Mouse (Mus musculus): Measurements from ENCODE around the gene Plekha1. TPM values are rescaled to one million over a fixed set of nuclear protein-coding genes. Genes with fewer than 3 reads are reported as not detected.

Plekha1 gene
- polyA plus RNA-seq, 1 experiment from 2014 or later = 57.2 TPM

GRCm38 (mm10) chr7:130831586-130831985 is 34.0 kb upstream of the Plekha1 start:
- Histone ChIP-seq H3K4me2 (ENCODE audit: low read depth, low read length) (no peak overlapping the region), H3K4me1 (ENCODE audit: control insufficient read depth, insufficient read depth, low read length) (peaks cover 15% of the 10 kb centered on the region), H3K9me3 (replicated peaks; ENCODE audit: control insufficient read depth, low read length) (no peaks in the 10 kb centered on the region), H3K27ac (ENCODE audit: low read length) (no peak overlapping the region), H3K36me3 (ENCODE audit: control insufficient read depth, insufficient read depth, low read length) (no peaks in the 10 kb centered on the region), H3K9ac (ENCODE audit: low read length) (no peak overlapping the region), H3K27me3 (ENCODE audit: control insufficient read depth, insufficient read depth, low read length) (no peaks in the 10 kb centered on the region), H3K4me3 (replicated peaks; ENCODE audit: low read length) (no peak overlapping the region)
- ATAC-seq (ENCODE audit: insufficient read depth, low FRiP score) = no peak
- 93% methylated on average over 5 of the region's 5 CpGs for WGBS

DNA sequence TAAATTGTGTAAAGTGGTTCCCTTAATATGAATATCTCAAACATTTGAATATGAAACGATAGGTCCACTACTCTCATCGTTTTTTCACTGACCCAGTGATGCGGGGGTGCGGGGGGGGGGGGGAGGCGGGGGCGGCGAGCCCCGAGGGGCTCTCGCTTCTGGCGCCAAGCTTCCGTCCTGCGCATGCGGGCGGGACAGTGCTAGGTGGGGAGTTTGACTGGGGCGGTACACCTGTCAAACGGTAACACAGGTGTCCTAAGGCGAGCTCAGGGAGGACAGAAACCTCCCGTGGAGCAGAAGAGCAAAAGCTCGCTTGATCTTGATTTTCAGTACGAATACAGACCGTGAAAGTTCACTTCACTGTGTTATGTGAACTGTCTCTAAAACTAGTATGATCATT is 31.3 kb upstream of the Plekha1 start:
- Histone ChIP-seq H3K9me3 (replicated peaks; ENCODE audit: control insufficient read depth, low read length) (no peaks in the 10 kb centered on the region), H3K27ac (ENCODE audit: low read length) (peak overlapping the region; percentile 83), H3K4me3 (replicated peaks; ENCODE audit: low read length) (no peak overlapping the region), H3K27me3 (ENCODE audit: control insufficient read depth, insufficient read depth, low read length) (no peaks in the 10 kb centered on the region), H3K4me1 (ENCODE audit: control insufficient read depth, insufficient read depth, low read length) (peaks cover 22% of the 10 kb centered on the region), H3K4me2 (ENCODE audit: low read depth, low read length) (peak overlapping the region; percentile 3; the same call in 1 of the 2 replicates), H3K9ac (ENCODE audit: low read length) (no peak overlapping the region), H3K36me3 (ENCODE audit: control insufficient read depth, insufficient read depth, low read length) (no peaks in the 10 kb centered on the region)
- ATAC-seq (ENCODE audit: insufficient read depth, low FRiP score) = peak; percentile 93
- 26% methylated on average over 21 of the region's 21 CpGs for WGBS

- peak; percentile 73 for ATAC-seq (ENCODE audit: insufficient read depth, low FRiP score)
- Histone ChIP-seq H3K27me3 (ENCODE audit: control insufficient read depth, insufficient read depth, low read length) (no peaks in the 10 kb centered on the region), H3K4me2 (ENCODE audit: low read depth, low read length) (peak overlapping the region; percentile 17; the same call in 1 of the 2 replicates), H3K9ac (ENCODE audit: low read length) (0 out of 2 replicates have a peak overlapping the region, but pooled peaks have one; percentile 6), H3K27ac (ENCODE audit: low read length) (peak overlapping the region; percentile 83), H3K36me3 (ENCODE audit: control insufficient read depth, insufficient read depth, low read length) (no peaks in the 10 kb centered on the region), H3K9me3 (replicated peaks; ENCODE audit: control insufficient read depth, low read length) (no peaks in the 10 kb centered on the region), H3K4me3 (replicated peaks; ENCODE audit: low read length) (no peak overlapping the region), H3K4me1 (ENCODE audit: control insufficient read depth, insufficient read depth, low read length) (peaks cover 22% of the 10 kb centered on the region)
- WGBS = 12% methylated on average over 18 of the region's 18 CpGs
Measured at GRCm38 (mm10) chr7:130834958-130835861, 30.3 kb upstream of the Plekha1 start.

- H3K36me3 ChIP-seq (ENCODE audit: control insufficient read depth, insufficient read depth, low read length) = no peaks in the 10 kb centered on the region
- 76% methylated on average over 9 of the region's 9 CpGs for WGBS
- H3K9ac ChIP-seq (ENCODE audit: low read length) = no peak overlapping the region
- H3K27ac ChIP-seq (ENCODE audit: low read length) = no peak overlapping the region
- no peaks in the 10 kb centered on the region for H3K9me3 ChIP-seq (replicated peaks; ENCODE audit: control insufficient read depth, low read length)
- H3K4me3 ChIP-seq (replicated peaks; ENCODE audit: low read length) = no peak overlapping the region
- no peak for ATAC-seq (ENCODE audit: insufficient read depth, low FRiP score)
- H3K27me3 ChIP-seq (ENCODE audit: control insufficient read depth, insufficient read depth, low read length) = no peaks in the 10 kb centered on the region
- H3K4me1 ChIP-seq (ENCODE audit: control insufficient read depth, insufficient read depth, low read length) = peaks cover 22% of the 10 kb centered on the region
- no peak overlapping the region for H3K4me2 ChIP-seq (ENCODE audit: low read depth, low read length)
Measured at GRCm38 (mm10) chr7:130836066-130836465, 29.5 kb upstream of the Plekha1 start.

- WGBS = 53% methylated on average over 12 of the region's 12 CpGs
- Histone ChIP-seq H3K9me3 (replicated peaks; ENCODE audit: control insufficient read depth, low read length) (no peaks in the 10 kb centered on the region), H3K4me2 (ENCODE audit: low read depth, low read length) (no peak overlapping the region), H3K27me3 (ENCODE audit: control insufficient read depth, insufficient read depth, low read length) (no peaks in the 10 kb centered on the region), H3K9ac (ENCODE audit: low read length) (0 out of 2 replicates have a peak overlapping the region, but pooled peaks have one; percentile 3), H3K4me3 (replicated peaks; ENCODE audit: low read length) (no peak overlapping the region), H3K4me1 (ENCODE audit: control insufficient read depth, insufficient read depth, low read length) (peaks cover 22% of the 10 kb centered on the region), H3K36me3 (ENCODE audit: control insufficient read depth, insufficient read depth, low read length) (no peaks in the 10 kb centered on the region), H3K27ac (ENCODE audit: low read length) (no peak overlapping the region)
- no peak for ATAC-seq (ENCODE audit: insufficient read depth, low FRiP score)
Measured at GRCm38 (mm10) chr7:130837941-130838657, 27.5 kb upstream of the Plekha1 start.

DNA sequence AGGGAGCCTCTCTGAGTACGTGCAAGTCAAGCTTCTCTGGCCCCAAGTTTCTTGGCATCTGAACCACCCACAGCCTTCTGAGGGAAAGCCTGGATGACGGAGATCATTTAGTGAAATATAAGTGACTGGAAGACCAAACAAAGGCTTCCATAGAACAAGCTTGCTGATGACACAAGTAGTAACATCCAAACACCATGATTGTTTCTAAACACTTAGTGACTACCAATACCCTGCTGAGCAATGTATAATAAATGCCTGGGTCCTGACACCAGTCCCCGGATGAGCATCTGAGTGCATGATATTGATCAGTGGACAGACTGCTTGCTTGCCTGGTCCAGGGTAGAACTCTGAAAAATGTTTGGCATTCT is 26.9 kb upstream of the Plekha1 start:
- peaks cover 22% of the 10 kb centered on the region for H3K4me1 ChIP-seq (ENCODE audit: control insufficient read depth, insufficient read depth, low read length)
- no peak overlapping the region for H3K4me3 ChIP-seq (replicated peaks; ENCODE audit: low read length)
- H3K9me3 ChIP-seq (replicated peaks; ENCODE audit: control insufficient read depth, low read length) = no peaks in the 10 kb centered on the region
- no peak overlapping the region for H3K4me2 ChIP-seq (ENCODE audit: low read depth, low read length)
- H3K27me3 ChIP-seq (ENCODE audit: control insufficient read depth, insufficient read depth, low read length) = no peaks in the 10 kb centered on the region
- no peaks in the 10 kb centered on the region for H3K36me3 ChIP-seq (ENCODE audit: control insufficient read depth, insufficient read depth, low read length)
- WGBS = 69% methylated on average over 3 of the region's 3 CpGs
- ATAC-seq (ENCODE audit: insufficient read depth, low FRiP score) = no peak
- no peak overlapping the region for H3K27ac ChIP-seq (ENCODE audit: low read length)
- H3K9ac ChIP-seq (ENCODE audit: low read length) = no peak overlapping the region

DNA sequence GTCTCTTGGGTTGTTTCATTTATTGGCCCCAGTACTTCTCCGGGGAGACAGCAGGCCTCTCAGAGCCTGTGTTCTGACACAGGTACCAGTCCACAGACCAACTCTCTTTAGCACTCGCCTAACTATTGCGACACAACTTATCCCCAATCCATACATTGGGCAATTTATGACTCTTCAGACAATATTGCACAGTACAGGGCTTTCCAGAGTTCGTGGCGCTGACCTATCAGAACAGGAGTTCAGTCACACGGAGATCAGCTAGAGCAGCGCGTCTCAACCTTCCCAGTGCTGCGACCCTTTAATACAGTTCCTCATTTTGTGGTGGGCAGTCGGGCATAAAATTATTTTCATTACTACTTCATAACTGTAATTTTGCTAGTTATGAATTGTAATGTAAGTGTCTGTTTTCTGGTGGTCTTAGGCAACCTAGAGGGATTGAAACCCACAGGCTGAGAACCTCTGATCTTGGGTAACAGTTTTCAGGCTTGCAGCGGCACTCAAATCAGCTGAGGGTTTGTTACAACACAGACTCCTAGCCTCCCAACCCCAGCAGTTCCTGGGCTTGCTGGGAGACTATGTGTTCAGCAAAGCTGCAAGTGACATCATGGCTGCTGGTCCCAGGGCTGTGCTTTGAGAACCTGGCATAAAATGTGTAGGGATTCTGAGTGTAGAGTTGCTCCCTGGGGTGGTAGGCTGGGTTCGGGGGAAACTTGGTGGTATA is 26.0 kb upstream of the Plekha1 start:
- Histone ChIP-seq H3K27ac (ENCODE audit: low read length) (no peak overlapping the region), H3K9me3 (replicated peaks; ENCODE audit: control insufficient read depth, low read length) (no peaks in the 10 kb centered on the region), H3K4me2 (ENCODE audit: low read depth, low read length) (no peak overlapping the region), H3K9ac (ENCODE audit: low read length) (no peak overlapping the region), H3K27me3 (ENCODE audit: control insufficient read depth, insufficient read depth, low read length) (no peaks in the 10 kb centered on the region), H3K4me1 (ENCODE audit: control insufficient read depth, insufficient read depth, low read length) (peaks cover 19% of the 10 kb centered on the region), H3K36me3 (ENCODE audit: control insufficient read depth, insufficient read depth, low read length) (no peaks in the 10 kb centered on the region), H3K4me3 (replicated peaks; ENCODE audit: low read length) (no peak overlapping the region)
- no peak for ATAC-seq (ENCODE audit: insufficient read depth, low FRiP score)
- WGBS = 83% methylated on average over 12 of the region's 12 CpGs

DNA sequence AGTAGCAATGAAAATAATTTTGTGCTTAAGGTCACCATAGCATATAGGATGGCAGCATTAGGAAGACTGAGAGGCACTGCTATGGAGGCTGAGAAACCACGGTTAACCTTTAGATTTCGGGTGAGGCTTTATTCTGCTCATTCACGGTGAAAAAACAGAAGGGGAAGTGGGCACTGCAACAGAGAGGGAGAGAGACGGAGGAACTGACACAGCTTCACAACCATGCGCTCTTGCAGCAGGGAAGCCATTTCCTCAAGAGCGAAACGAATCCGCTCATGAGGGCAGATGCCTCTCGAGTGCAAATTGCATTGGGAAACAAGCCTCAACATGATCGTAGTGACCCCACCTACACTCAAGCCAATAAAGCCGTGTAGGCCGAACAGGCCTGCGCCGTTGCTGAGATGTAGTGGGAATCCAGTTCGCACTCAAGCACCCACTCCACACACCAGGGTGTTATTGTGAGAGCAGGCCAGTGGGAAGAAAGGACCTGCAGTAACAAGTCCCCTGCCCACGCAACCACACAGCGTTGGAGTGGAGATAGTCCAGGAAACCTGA is 18.3 kb upstream of the Plekha1 start:
- Histone ChIP-seq H3K36me3 (ENCODE audit: control insufficient read depth, insufficient read depth, low read length) (no peaks in the 10 kb centered on the region), H3K4me3 (replicated peaks; ENCODE audit: low read length) (no peak overlapping the region), H3K27ac (ENCODE audit: low read length) (no peak overlapping the region), H3K4me2 (ENCODE audit: low read depth, low read length) (no peak overlapping the region), H3K27me3 (ENCODE audit: control insufficient read depth, insufficient read depth, low read length) (no peaks in the 10 kb centered on the region), H3K4me1 (ENCODE audit: control insufficient read depth, insufficient read depth, low read length) (no peaks in the 10 kb centered on the region), H3K9me3 (replicated peaks; ENCODE audit: control insufficient read depth, low read length) (no peaks in the 10 kb centered on the region), H3K9ac (ENCODE audit: low read length) (no peak overlapping the region)
- no peak for ATAC-seq (ENCODE audit: insufficient read depth, low FRiP score)
- 82% methylated on average over 17 of the region's 17 CpGs for WGBS
